Mouse (Mus musculus) heart, adult 2 months (tissue): ENCODE results near the gene Cfap99. TPM values are rescaled to one million over a fixed set of nuclear protein-coding genes. Genes with fewer than 3 reads are reported as not detected.

ENCODE experiments used
- DNase-seq, 2 experiments: peaks; one replicate each; pipeline ENCODE4 v3.0.0; 2021
- H3K27ac ChIP-seq: fragments of 200-600 bp; 2 replicates; pipeline ENCODE4 v1.8.1; 2022
- H3K27me3 ChIP-seq: fragments of 200-500 bp; 2 replicates; pipeline ENCODE4 v1.6.1; 2012; ENCODE audit warnings: mild to moderate bottlenecking, low read length, inconsistent platforms, mixed read lengths; ENCODE audit not compliant: control insufficient read depth, insufficient read depth
- H3K36me3 ChIP-seq: fragments of 200-500 bp; 2 replicates; pipeline ENCODE4 v1.6.1; 2012; ENCODE audit warnings: low read length, inconsistent platforms; ENCODE audit not compliant: control insufficient read depth, insufficient read depth
- H3K4me1 ChIP-seq: fragments of 200-500 bp; 2 replicates; pipeline ENCODE4 v1.6.1; 2011; ENCODE audit warnings: low read length; ENCODE audit not compliant: control insufficient read depth, insufficient read depth
- H3K4me3 ChIP-seq: fragments of 200-600 bp; 2 replicates; pipeline ENCODE4 v1.8.1; 2022
- H3K79me2 ChIP-seq: fragments of 200-500 bp; replicated peaks from 2 replicates; pipeline ENCODE4 v1.6.1; 2012; ENCODE audit warnings: mild to moderate bottlenecking, inconsistent platforms, low read length, moderate library complexity, mixed read lengths; ENCODE audit not compliant: control insufficient read depth, insufficient read depth
- H3K9ac ChIP-seq: fragments of 200-500 bp; 2 replicates; pipeline ENCODE4 v1.6.1; 2012; ENCODE audit warnings: low read depth, mild to moderate bottlenecking, control low read depth, inconsistent platforms, low read length, mixed read lengths
- CTCF ChIP-seq: fragments of 200-600 bp; IDR thresholded peaks from 2 replicates; pipeline ENCODE4 v1.8.1; 2022; ENCODE audit warnings: antibody characterized with exemption, mild to moderate bottlenecking, moderate library complexity
- EP300 ChIP-seq: fragments of 200-500 bp; IDR thresholded peaks from 2 replicates; pipeline ENCODE4 v1.6.1; 2011; ENCODE audit warnings: low read depth, low read length, control low read depth; ENCODE audit not compliant: insufficient read depth
- POLR2A ChIP-seq: fragments of 200-500 bp; IDR thresholded peaks from 2 replicates; pipeline ENCODE4 v1.6.1; 2011; ENCODE audit warnings: mild to moderate bottlenecking, low read depth, low read length, control low read depth; ENCODE audit not compliant: insufficient read depth
- WGBS: fragments of 180-500 bp; shearing (Covaris S2); methylation state at CpG from one replicate; pipeline ENCODE4 v1.1.7; 2018; 5-methylcytosine and 5-hydroxymethylcytosine counted together
- intact Hi-C: fragments of 180-260 bp; cut with DNase I; formaldehyde crosslinking; loops from one replicate; pipeline ENCODE4 v1.15.1; 2025
- polyA plus RNA-seq: library from polyadenylated mRNA; depleted of rRNA; stranded (reverse); fragments of >200 nt; gene quantifications from 2 replicates; pipeline ENCODE4 v1.2.3, GENCODE M21; 2012; rRNA removed
- total RNA-seq, 2 experiments: library from RNA; stranded (reverse); gene quantifications; 2 replicates each; pipeline ENCODE4 v1.2.3; 2021

The Cfap99 gene
- total and polyA plus RNA-seq, 3 experiments = not detected

GRCm38 (mm10) chr5:34370022-34370823, 81.8 kb downstream of the Cfap99 start:
- Histone ChIP-seq H3K4me1 (peaks cover 9% of the 10 kb centered on the region), H3K27ac (peak overlapping the region; percentile 67), H3K4me3 (peak overlapping the region; percentile 81), H3K36me3 (peaks cover 19% of the 10 kb centered on the region), H3K27me3 (no peaks in the 10 kb centered on the region), H3K9ac (peak overlapping the region; percentile 83), H3K79me2 (peaks cover 13% of the 10 kb centered on the region)
- WGBS = 10% methylated on average over 98 of the region's 114 CpGs
- intact Hi-C loops = loop anchor here (5.0 to 10.0 kb wide), 2 partner anchors 142 to 265 kb away; partner anchors contain the start of genes Mfsd10 and Tnip2
- TF ChIP-seq CTCF = no peak
- DNase-seq = peak; percentile 53 to 62

GRCm38 (mm10) chr5:34370840-34371239, 82.4 kb downstream of the Cfap99 start:
- TF ChIP-seq EP300 (no peak), CTCF (no peak), POLR2A (no peak)
- 10% methylated on average over 8 of the region's 8 CpGs for WGBS
- Histone ChIP-seq H3K79me2 (peaks cover 13% of the 10 kb centered on the region), H3K27me3 (no peaks in the 10 kb centered on the region), H3K9ac (peak overlapping the region; percentile 83), H3K36me3 (peaks cover 19% of the 10 kb centered on the region), H3K27ac (peak overlapping the region; percentile 67), H3K4me3 (peak overlapping the region; percentile 81), H3K4me1 (peaks cover 9% of the 10 kb centered on the region)
- no peak for DNase-seq
- intact Hi-C loops = loop anchor here (5.0 to 10.0 kb wide), 2 partner anchors 141 to 264 kb away; partner anchors contain the start of genes Mfsd10 and Tnip2

GRCm38 (mm10) chr5:34372141-34372540, 83.7 kb downstream of the Cfap99 start:
- no peak overlapping the region for H3K27ac ChIP-seq
- peaks cover 17% of the 10 kb centered on the region for H3K79me2 ChIP-seq
- intact Hi-C loops = loop anchor here (5.0 to 10.0 kb wide), 2 partner anchors 140 to 263 kb away; partner anchors contain the start of genes Mfsd10 and Tnip2
- TF ChIP-seq CTCF (no peak), EP300 (no peak), POLR2A (no peak)
- peaks cover 10% of the 10 kb centered on the region for H3K4me1 ChIP-seq
- H3K9ac ChIP-seq = no peak overlapping the region
- no peaks in the 10 kb centered on the region for H3K27me3 ChIP-seq
- no peak for DNase-seq
- H3K36me3 ChIP-seq = peaks cover 21% of the 10 kb centered on the region
- H3K4me3 ChIP-seq = no peak overlapping the region

DNA sequence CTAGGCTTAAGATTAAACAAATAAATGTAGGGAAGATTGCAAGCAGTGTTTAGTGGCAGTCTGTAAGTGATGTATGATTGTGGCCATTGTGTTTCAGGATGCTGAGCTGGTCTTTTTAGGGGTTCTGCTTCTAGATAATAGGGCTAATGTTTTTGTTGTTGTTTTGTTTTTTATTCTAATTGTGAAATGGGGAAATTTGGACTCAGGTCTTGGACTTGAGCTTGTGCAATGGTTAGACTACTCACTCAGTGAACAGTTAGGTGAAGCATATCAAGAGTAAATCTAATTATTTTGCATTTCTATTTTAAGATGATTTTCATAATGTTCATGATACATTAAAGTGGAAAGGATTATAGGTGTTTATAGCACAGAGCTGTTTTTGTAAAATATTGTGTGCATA, 84.1 kb downstream of the Cfap99 start:
- H3K36me3 ChIP-seq = peaks cover 21% of the 10 kb centered on the region
- no peak overlapping the region for H3K27ac ChIP-seq
- no peak for DNase-seq
- peaks cover 10% of the 10 kb centered on the region for H3K4me1 ChIP-seq
- no peak overlapping the region for H3K9ac ChIP-seq
- peaks cover 18% of the 10 kb centered on the region for H3K79me2 ChIP-seq
- no peaks in the 10 kb centered on the region for H3K27me3 ChIP-seq
- intact Hi-C loops = loop anchor here (5.0 to 10.0 kb wide), 2 partner anchors 140 to 262 kb away; partner anchors contain the start of genes Mfsd10 and Tnip2
- H3K4me3 ChIP-seq = no peak overlapping the region
- TF ChIP-seq EP300 = no peak
- no peak for TF ChIP-seq CTCF
- no peak for TF ChIP-seq POLR2A

Other genes with a start within 250 kb of the Cfap99 start
- 1 to 10 TPM; 7.0 TPM for gene Poln, start 119.2 kb upstream of the Cfap99 start, total RNA-seq
- gene Poln, start 119.2 kb upstream of the Cfap99 start, polyA plus RNA-seq = 3.4 and 4.3 TPM in 2 replicates
- 1 to 10 TPM; 3.2 to 4.8 TPM for gene Haus3, start 119.1 kb upstream of the Cfap99 start, total RNA-seq
- 0.92 and 1.8 TPM in 2 replicates for gene Haus3, start 119.1 kb upstream of the Cfap99 start, polyA plus RNA-seq
- gene Mxd4, start 100.9 kb upstream of the Cfap99 start, total RNA-seq = 10 to 100 TPM; 63.3 to 71.4 TPM
- gene Mxd4, start 100.9 kb upstream of the Cfap99 start, polyA plus RNA-seq = 78.1 and 89.8 TPM in 2 replicates
- gene Zfyve28, start 151 bp upstream of the Cfap99 start, total RNA-seq = under 1 TPM; 0.65 to 0.75 TPM
- 1.3 and 1.7 TPM in 2 replicates for gene Zfyve28, start 151 bp upstream of the Cfap99 start, polyA plus RNA-seq
- 10 to 100 TPM; 30.9 to 31.5 TPM for gene Rnf4, start 47.7 kb downstream of the Cfap99 start, total RNA-seq
- gene Rnf4, start 47.7 kb downstream of the Cfap99 start, polyA plus RNA-seq = 27.2 and 44.3 TPM in 2 replicates
- 10 to 100 TPM; 24.7 TPM for gene Fam193a, start 81.3 kb downstream of the Cfap99 start, total RNA-seq
- gene Fam193a, start 81.3 kb downstream of the Cfap99 start, polyA plus RNA-seq = 23.6 and 31.3 TPM in 2 replicates
- 1 to 10 TPM; 5.9 to 6.7 TPM for gene Tnip2, start 225.4 kb downstream of the Cfap99 start, total RNA-seq
- gene Tnip2, start 225.4 kb downstream of the Cfap99 start, polyA plus RNA-seq = 12.5 and 14.5 TPM in 2 replicates
- 1 to 10 TPM; 2.7 to 3.1 TPM for gene Sh3bp2, start 237.2 kb downstream of the Cfap99 start, total RNA-seq
- 3.7 and 4.4 TPM in 2 replicates for gene Sh3bp2, start 237.2 kb downstream of the Cfap99 start, polyA plus RNA-seq